Mouse (Mus musculus) 416B (cell line): ENCODE measurements around the gene Cacna1c.

Experiments
- DNase-seq: peaks from one replicate; pipeline ENCODE4 v3.0.0; 2011; ENCODE audit warnings: low read depth

Cacna1c gene

GRCm38 (mm10) chr6:119139561-119139960 lies 56.7 kb downstream of the Cacna1c start:
- DNase-seq, result no peak

- DNase-seq, result no peak
Measured at GRCm38 (mm10) chr6:119137768-119138167, 58.5 kb downstream of the Cacna1c start.

GRCm38 (mm10) chr6:119132863-119133262 lies 63.4 kb downstream of the Cacna1c start:
- DNase-seq, result no peak

- DNase-seq, result no peak
Measured at GRCm38 (mm10) chr6:119132111-119132735, 64.0 kb downstream of the Cacna1c start.

- DNase-seq, result peak; percentile 61
Measured at GRCm38 (mm10) chr6:119129664-119130063, 66.6 kb downstream of the Cacna1c start.

GRCm38 (mm10) chr6:119128521-119128920 lies 67.7 kb downstream of the Cacna1c start:
- DNase-seq, result no peak

GRCm38 (mm10) chr6:119128076-119128475 lies 68.1 kb downstream of the Cacna1c start:
- no peak for DNase-seq

GRCm38 (mm10) chr6:119126991-119127390 lies 69.2 kb downstream of the Cacna1c start:
- DNase-seq, result no peak

GRCm38 (mm10) chr6:119118371-119118770 lies 77.8 kb downstream of the Cacna1c start:
- no peak for DNase-seq

GRCm38 (mm10) chr6:119116290-119116689 lies 79.9 kb downstream of the Cacna1c start:
- peak; percentile 11 for DNase-seq

- DNase-seq, result no peak
Measured at GRCm38 (mm10) chr6:119113362-119113761, 82.9 kb downstream of the Cacna1c start.

GRCm38 (mm10) chr6:119110369-119110768 lies 85.8 kb downstream of the Cacna1c start:
- DNase-seq, result no peak

GRCm38 (mm10) chr6:119108466-119109394 lies 87.5 kb downstream of the Cacna1c start:
- no peak for DNase-seq

GRCm38 (mm10) chr6:119107856-119108465 lies 88.3 kb downstream of the Cacna1c start:
- DNase-seq, result no peak

GRCm38 (mm10) chr6:119107140-119107855 lies 88.9 kb downstream of the Cacna1c start:
- DNase-seq, result no peak

- no peak for DNase-seq
Measured at GRCm38 (mm10) chr6:119106726-119107125, 89.5 kb downstream of the Cacna1c start.

- DNase-seq, result no peak
Measured at GRCm38 (mm10) chr6:119105651-119106595, 90.3 kb downstream of the Cacna1c start.

- DNase-seq, result peak; percentile 68
Measured at GRCm38 (mm10) chr6:119104246-119104645, 92.0 kb downstream of the Cacna1c start.

- DNase-seq, result no peak
Measured at GRCm38 (mm10) chr6:119102936-119103335, 93.3 kb downstream of the Cacna1c start.

GRCm38 (mm10) chr6:119099333-119099732 lies 96.9 kb downstream of the Cacna1c start:
- no peak for DNase-seq

GRCm38 (mm10) chr6:119096481-119096880 lies 99.7 kb downstream of the Cacna1c start:
- DNase-seq, result no peak
